Mouse (Mus musculus): ENCODE results near the gene Acyp2.

GRCm38 (mm10) chr11:30663001-30663400 lies 13.6 kb upstream of the Acyp2 start:
- no peak for TF ChIP-seq CTCF (IDR thresholded peaks at IDR 0.05; ENCODE audit: low read depth)
- no peak for TF ChIP-seq EP300 (optimal IDR thresholded peaks at IDR 0.05)

Data from stomach, postnatal 0 days (tissue).